Mouse (Mus musculus) MEL (cell line): ENCODE data around the gene Ylpm1. TPM values are rescaled to one million over a fixed set of nuclear protein-coding genes. Genes with fewer than 3 reads are reported as not detected.
A peak's percentile ranks its signal among the peaks of the same experiment; 100 is the strongest.

ENCODE experiments used
- DNase-seq: peaks from one replicate; pipeline ENCODE4 v3.0.0; 2011; ENCODE audit warnings: low read depth, low spot score
- H3K27ac ChIP-seq: 2 replicates; pipeline ENCODE4 v1.5.1; 2012; ENCODE audit warnings: low read depth, mild to moderate bottlenecking, control low read depth, low read length, moderate library complexity; ENCODE audit not compliant: control insufficient read depth
- H3K27me3 ChIP-seq, 2 experiments: fragments of 150-350 bp in 1 of 2; sonication (generic) in 1 of 2; 2 replicates each; pipeline ENCODE4 v1.6.1; 2012; ENCODE audit warnings: low read length in 2 of 2, mild to moderate bottlenecking in 2 of 2, improper control_type of control experiment in 1 of 2, moderate library complexity in 1 of 2; ENCODE audit not compliant: insufficient read depth in 2 of 2, control insufficient read depth in 1 of 2
- H3K36me3 ChIP-seq, 2 experiments: 2 replicates each; pipeline ENCODE4 v1.6.1; 2012 to 2014; ENCODE audit warnings: low read length in 2 of 2, improper control_type of control experiment in 1 of 2, inconsistent platforms in 1 of 2, mild to moderate bottlenecking in 1 of 2; ENCODE audit not compliant: insufficient read depth in 2 of 2, control insufficient read depth in 1 of 2
- H3K4me1 ChIP-seq, 2 experiments: fragments of 150-350 bp in 1 of 2; sonication (generic) in 1 of 2; 2 replicates each; pipeline ENCODE4 v1.6.1; 2012; ENCODE audit warnings: low read length in 2 of 2, improper control_type of control experiment in 1 of 2, mild to moderate bottlenecking in 1 of 2; ENCODE audit not compliant: insufficient read depth in 2 of 2, control insufficient read depth in 1 of 2
- H3K4me3 ChIP-seq, 2 experiments: fragments of 150-350 bp in 1 of 2; sonication (generic) in 1 of 2; 2 replicates each; pipeline ENCODE4 v1.5.1; 2012; ENCODE audit warnings: low read depth in 2 of 2, low read length in 2 of 2, mild to moderate bottlenecking in 2 of 2, moderate library complexity in 2 of 2, control low read depth in 1 of 2, improper control_type of control experiment in 1 of 2; ENCODE audit not compliant: control insufficient read depth in 1 of 2, insufficient read depth in 1 of 2
- H3K79me2 ChIP-seq: 2 replicates; pipeline ENCODE4 v1.6.1; 2012; ENCODE audit warnings: mild to moderate bottlenecking, low read length, moderate library complexity; ENCODE audit not compliant: control insufficient read depth, poor library complexity, insufficient read depth
- H3K9ac ChIP-seq: 2 replicates; pipeline ENCODE4 v1.6.1; 2012; ENCODE audit warnings: low read depth, mild to moderate bottlenecking, control low read depth, low read length, moderate library complexity; ENCODE audit not compliant: control insufficient read depth, poor library complexity, severe bottlenecking
- H3K9me3 ChIP-seq: fragments of 150-350 bp; sonication (generic); replicated peaks from 2 replicates; pipeline ENCODE4 v1.6.1; 2012; ENCODE audit warnings: mild to moderate bottlenecking, low read length, improper control_type of control experiment, moderate library complexity; ENCODE audit not compliant: insufficient read depth
- BHLHE40 ChIP-seq: IDR thresholded peaks from 2 replicates; pipeline ENCODE4 v1.6.1; 2012; ENCODE audit warnings: low read depth, mild to moderate bottlenecking, inconsistent platforms, low read length, improper control_type of control experiment, borderline replicate concordance
- CHD2 ChIP-seq: IDR thresholded peaks from 2 replicates; pipeline ENCODE4 v1.6.1; 2011; ENCODE audit warnings: low read length, improper control_type of control experiment
- CTCF ChIP-seq, 3 experiments: IDR thresholded peaks in 2 of 3; conservative IDR thresholded peaks in 1 of 3; 2 replicates each; pipeline ENCODE4 v1.5.1; 2011 to 2012; ENCODE audit warnings: low read length in 3 of 3, low read depth in 2 of 3, mild to moderate bottlenecking in 2 of 3, improper control_type of control experiment in 1 of 3, inconsistent platforms in 1 of 3, mixed read lengths in 1 of 3, moderate library complexity in 1 of 3; ENCODE audit not compliant: control insufficient read depth in 1 of 3, insufficient read depth in 1 of 3, poor library complexity in 1 of 3, severe bottlenecking in 1 of 3
- ELF1 ChIP-seq: IDR thresholded peaks from 2 replicates; pipeline ENCODE4 v1.6.1; 2014; ENCODE audit warnings: low read depth, mild to moderate bottlenecking, inconsistent platforms, low read length, improper control_type of control experiment, moderate library complexity
- EP300 ChIP-seq, 2 experiments: IDR thresholded peaks; 2 replicates each; pipeline ENCODE4 v1.6.1; 2011; ENCODE audit warnings: improper control_type of control experiment in 2 of 2, low read length in 2 of 2, low read depth in 1 of 2, mild to moderate bottlenecking in 1 of 2
- GABPA ChIP-seq: IDR thresholded peaks from 2 replicates; pipeline ENCODE4 v1.6.1; 2012; ENCODE audit warnings: low read depth, mild to moderate bottlenecking, inconsistent platforms, low read length, improper control_type of control experiment, moderate library complexity
- GATA1 ChIP-seq: IDR thresholded peaks from 2 replicates; pipeline ENCODE4 v1.6.1; 2011; ENCODE audit warnings: low read depth, low read length, improper control_type of control experiment
- HCFC1 ChIP-seq: IDR thresholded peaks from 2 replicates; pipeline ENCODE4 v1.6.1; 2012; ENCODE audit warnings: low read depth, mild to moderate bottlenecking, inconsistent platforms, low read length, improper control_type of control experiment, moderate library complexity
- KAT2A ChIP-seq: conservative IDR thresholded peaks from 2 replicates; pipeline ENCODE4 v1.6.1; 2012; ENCODE audit warnings: low read depth, low read length, improper control_type of control experiment, inconsistent platforms
- MEF2A ChIP-seq: IDR thresholded peaks from 2 replicates; pipeline ENCODE4 v1.6.1; 2014; ENCODE audit warnings: low read depth, mild to moderate bottlenecking, inconsistent platforms, low read length, improper control_type of control experiment; ENCODE audit not compliant: poor library complexity, insufficient replicate concordance, severe bottlenecking; ENCODE audit errors: extremely low read depth
- MYB ChIP-seq: IDR thresholded peaks from 2 replicates; pipeline ENCODE4 v1.6.1; 2011; ENCODE audit warnings: mild to moderate bottlenecking, low read depth, low read length, improper control_type of control experiment
- NRF1 ChIP-seq: IDR thresholded peaks from 2 replicates; pipeline ENCODE4 v1.6.1; 2014; ENCODE audit warnings: low read depth, mild to moderate bottlenecking, inconsistent platforms, low read length, improper control_type of control experiment, moderate library complexity; ENCODE audit not compliant: poor library complexity, insufficient read depth, severe bottlenecking
- POLR2AphosphoS5 ChIP-seq: IDR thresholded peaks from 2 replicates; pipeline ENCODE4 v1.6.1; 2012; ENCODE audit warnings: low read depth, borderline replicate concordance, mild to moderate bottlenecking, inconsistent platforms, low read length, moderate library complexity, mixed read lengths
- RAD21 ChIP-seq: IDR thresholded peaks from 2 replicates; pipeline ENCODE4 v1.6.1; 2011; ENCODE audit warnings: mild to moderate bottlenecking, low read depth, low read length, improper control_type of control experiment
- RCOR1 ChIP-seq: IDR thresholded peaks from 2 replicates; pipeline ENCODE4 v1.6.1; 2012; ENCODE audit warnings: low read depth, mild to moderate bottlenecking, inconsistent platforms, low read length, improper control_type of control experiment
- TAL1 ChIP-seq: IDR thresholded peaks from 2 replicates; pipeline ENCODE4 v1.6.1; 2012; ENCODE audit warnings: mild to moderate bottlenecking, inconsistent platforms, low read length, moderate library complexity, mixed read lengths
- UBTF ChIP-seq: IDR thresholded peaks from 2 replicates; pipeline ENCODE4 v1.6.1; 2012; ENCODE audit warnings: low read depth, mild to moderate bottlenecking, inconsistent platforms, low read length, improper control_type of control experiment, moderate library complexity, borderline replicate concordance; ENCODE audit not compliant: insufficient read depth
- USF1 ChIP-seq: IDR thresholded peaks from 2 replicates; pipeline ENCODE4 v1.6.1; 2014; ENCODE audit warnings: low read depth, mild to moderate bottlenecking, inconsistent platforms, low read length, improper control_type of control experiment, moderate library complexity
- USF2 ChIP-seq, 2 experiments: IDR thresholded peaks; 2 replicates each; pipeline ENCODE4 v1.6.1; 2011 to 2012; ENCODE audit warnings: improper control_type of control experiment in 2 of 2, low read length in 2 of 2, borderline replicate concordance in 1 of 2, inconsistent platforms in 1 of 2, low read depth in 1 of 2, mild to moderate bottlenecking in 1 of 2; ENCODE audit not compliant: insufficient read depth in 1 of 2
- ZMIZ1 ChIP-seq: IDR thresholded peaks from 2 replicates; pipeline ENCODE4 v1.6.1; 2012; ENCODE audit warnings: low read depth, mild to moderate bottlenecking, inconsistent platforms, low read length, improper control_type of control experiment, moderate library complexity
- polyA plus RNA-seq, 2 experiments: library from polyadenylated mRNA; stranded (reverse) in 1 of 2; unstranded in 1 of 2; fragments of >175 nt in 1 of 2; fragments of >200 nt in 1 of 2; gene quantifications; 2 replicates each; pipeline versions ENCODE4 v1.2.1 to v1.2.4; 2012; ENCODE audit warnings: low replicate concordance in 2 of 2, low read depth in 1 of 2; ENCODE audit not compliant: insufficient read length in 2 of 2, insufficient read depth in 1 of 2, missing spikeins in 1 of 2
- total RNA-seq: library from RNA; depleted of rRNA; stranded (reverse); fragments of 300-350 nt; gene quantifications from 2 replicates; pipeline ENCODE4 v1.2.3, GENCODE M21; 2012

The Ylpm1 gene
- total and polyA plus RNA-seq, 3 experiments, result 16.9 to 41.8 (median 29.9) TPM

DNA sequence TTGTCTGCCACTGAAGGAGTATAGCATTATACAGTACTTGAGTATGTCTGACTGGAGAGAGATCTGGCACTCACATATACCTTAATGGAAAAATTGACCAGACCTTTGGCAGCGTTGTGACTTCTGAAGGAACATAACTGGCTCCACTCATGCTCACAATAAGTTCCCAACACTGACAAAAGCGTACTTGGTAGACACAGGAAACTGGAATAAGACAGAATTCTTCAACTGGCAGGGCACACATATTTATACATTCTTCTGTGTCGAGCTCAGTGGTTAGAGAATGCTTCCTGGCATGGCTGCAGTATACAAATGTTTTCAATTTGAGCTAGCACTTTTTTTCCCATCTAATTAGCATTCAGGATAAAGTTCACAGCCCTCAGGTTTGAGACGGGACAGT is 88.8 kb downstream of the Ylpm1 start:
- Histone ChIP-seq H3K36me3 (peaks cover 0 to 9% of the 10 kb centered on the region in 2 experiments; a peak in 2 of 4 replicates), H3K27me3 (no peaks in the 10 kb centered on the region), H3K27ac (no peak overlapping the region), H3K9me3 (no peaks in the 10 kb centered on the region), H3K9ac (no peak overlapping the region), H3K4me3 (no peak overlapping the region), H3K79me2 (no peaks in the 10 kb centered on the region), H3K4me1 (peaks cover 0 to 4% of the 10 kb centered on the region in 2 experiments)
- TF ChIP-seq CTCF (IDR thresholded peaks at IDR 0.05 in 2 of 3, conservative IDR thresholded peaks at IDR 0.05 in 1 of 3; ENCODE audit: control insufficient read depth in 1 of 3, insufficient read depth in 1 of 3, low read depth in 2 of 3, low read length in 3 of 3, poor library complexity in 1 of 3, severe bottlenecking in 1 of 3), result no peak
- no peak for TF ChIP-seq MEF2A
- no peak for TF ChIP-seq POLR2AphosphoS5
- TF ChIP-seq NRF1, result no peak
- DNase-seq, result no peak

DNA sequence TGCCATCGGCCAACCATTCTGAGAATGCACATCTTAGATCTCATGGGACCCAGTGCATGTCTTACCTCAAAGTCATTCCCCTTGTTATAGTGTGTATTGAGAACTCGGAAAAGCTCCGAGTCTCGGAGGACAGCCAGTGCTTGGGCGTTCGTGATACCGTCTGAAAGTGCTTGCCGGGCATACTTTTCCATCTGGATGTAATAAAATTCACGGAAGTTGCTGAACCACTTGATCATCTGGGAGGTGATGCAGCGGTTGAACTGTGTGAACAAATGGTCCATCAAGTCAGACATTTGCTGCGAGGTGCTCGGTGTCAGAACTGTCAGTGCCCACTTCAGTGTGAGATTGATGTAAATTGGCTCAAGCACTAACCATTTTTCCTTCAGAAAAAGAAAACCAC is 91.7 kb downstream of the Ylpm1 start:
- Histone ChIP-seq H3K36me3 (peaks cover 0 to 12% of the 10 kb centered on the region in 2 experiments; a peak in 2 of 4 replicates), H3K4me1 (peaks cover 0 to 11% of the 10 kb centered on the region in 2 experiments)

DNA sequence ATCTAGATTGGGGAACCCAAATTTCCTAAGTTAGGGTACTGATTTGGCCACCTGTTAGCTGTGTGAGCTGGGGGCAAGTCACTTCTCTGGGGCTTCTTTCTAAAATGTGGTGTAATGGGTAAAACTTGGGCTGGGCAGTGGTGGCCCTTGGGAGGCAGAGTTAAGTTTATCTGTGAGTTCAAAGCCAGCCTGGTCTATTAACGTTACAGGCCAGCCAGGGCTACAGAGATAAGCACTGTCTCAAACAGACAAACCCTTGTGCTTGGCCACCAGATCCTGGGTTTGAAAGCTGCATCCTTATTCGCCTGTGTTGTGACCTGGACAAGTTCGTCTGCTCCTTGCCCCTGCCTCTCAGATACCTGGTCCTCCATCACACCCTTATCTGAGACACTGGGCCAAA is 95.1 kb downstream of the Ylpm1 start:
- H3K36me3 ChIP-seq, result peaks cover 0 to 7% of the 10 kb centered on the region in 2 experiments; a peak in 2 of 4 replicates
- H3K4me3 ChIP-seq, result no peak overlapping the region
- no peak for TF ChIP-seq CHD2
- peak in 1 of 2 experiments; percentile 44; a peak in 2 of 4 replicates for TF ChIP-seq EP300 (IDR thresholded peaks at IDR 0.05; ENCODE audit: low read depth in 1 of 2, low read length in 2 of 2)
- no peak for TF ChIP-seq GABPA
- TF ChIP-seq KAT2A, result no peak
- no peak for TF ChIP-seq HCFC1
- no peak for TF ChIP-seq UBTF
- TF ChIP-seq RAD21, result no peak
- no peak for TF ChIP-seq RCOR1
- no peak for TF ChIP-seq BHLHE40
- peak; percentile 15; the same call in 1 of the 2 replicates for TF ChIP-seq TAL1
- TF ChIP-seq ZMIZ1, result no peak
- no peak for TF ChIP-seq MEF2A
- TF ChIP-seq USF1, result no peak
- TF ChIP-seq GATA1, result peak; percentile 20; the same call in 1 of the 2 replicates
- no peaks in the 10 kb centered on the region for H3K79me2 ChIP-seq
- H3K9ac ChIP-seq, result no peak overlapping the region
- peaks cover 0 to 13% of the 10 kb centered on the region in 2 experiments; a peak in 2 of 4 replicates for H3K4me1 ChIP-seq
- no peaks in the 10 kb centered on the region for H3K9me3 ChIP-seq
- H3K27me3 ChIP-seq, result no peaks in the 10 kb centered on the region
- H3K27ac ChIP-seq, result no peak overlapping the region
- peak; percentile 28 for DNase-seq

More for the DNA sequence above, 91.7 kb downstream of the Ylpm1 start:
- Histone ChIP-seq H3K27me3 (no peaks in the 10 kb centered on the region), H3K79me2 (no peaks in the 10 kb centered on the region), H3K27ac (no peak overlapping the region), H3K9ac (no peak overlapping the region), H3K9me3 (no peaks in the 10 kb centered on the region), H3K4me3 (no peak overlapping the region)
- no peak for TF ChIP-seq MYB
- no peak for TF ChIP-seq MEF2A
- TF ChIP-seq KAT2A, result no peak
- TF ChIP-seq USF2 (IDR thresholded peaks at IDR 0.05; ENCODE audit: borderline replicate concordance in 1 of 2, insufficient read depth in 1 of 2, low read depth in 1 of 2, low read length in 2 of 2), result no peak
- TF ChIP-seq ELF1, result no peak
- DNase-seq, result no peak
